Comparison of ENCODE assay signal across 8 mouse cellular contexts in genomic region chr10:71361836-71362562, GRCm38 (mm10). TPM values are rescaled to one million over a fixed set of nuclear protein-coding genes. Genes with fewer than 3 reads are reported as not detected.
DNase-seq lines count a peak whose midpoint lies in the region; ATAC-seq and TF ChIP-seq lines count a peak whose summit lies in the region.
"Had no signal": no experiment of that assay in that cellular context is flagged by ENCODE, and none has a peak within 500 bp of the region (broad histone marks: within the 10 kb centered on the region; RNA-seq: fewer than 3 reads in every experiment).

No protein-coding gene starts in this region.

- no peak for TF ChIP-seq CTCF in bone marrow macrophage, adult 2 months (IDR thresholded peaks at IDR 0.05; ENCODE audit: low read depth, low read length)
- no peak for TF ChIP-seq CTCF in liver, postnatal 0 days (IDR thresholded peaks at IDR 0.05; ENCODE audit: low read depth)

- 19% methylated on average over 18 of the region's 18 CpGs for WGBS in heart, embryonic 15.5 days
- 37% methylated on average over 18 of the region's 18 CpGs for WGBS in liver, postnatal 0 days (ENCODE audit: insufficient replicate concordance)
- 29% methylated on average over 18 of the region's 18 CpGs for WGBS in neural tube, embryonic 15.5 days

- no peak for TF ChIP-seq POLR2A in bone marrow macrophage, adult 2 months (IDR thresholded peaks at IDR 0.05; ENCODE audit: borderline replicate concordance, low read depth, low read length)

- no peaks in the 10 kb centered on the region for H3K36me3 ChIP-seq in heart, embryonic 15.5 days
- H3K36me3 ChIP-seq in liver, postnatal 0 days (replicated peaks; ENCODE audit: insufficient read depth, low read length): peaks cover 28% of the 10 kb centered on the region
- peaks cover 12% of the 10 kb centered on the region for H3K36me3 ChIP-seq in neural tube, embryonic 15.5 days

- no peaks in the 10 kb centered on the region for H3K27me3 ChIP-seq in heart, embryonic 15.5 days
- no peaks in the 10 kb centered on the region for H3K27me3 ChIP-seq in liver, postnatal 0 days (ENCODE audit: insufficient read depth, low read length)
- H3K27me3 ChIP-seq in neural tube, embryonic 15.5 days (replicated peaks): no peaks in the 10 kb centered on the region

- ATAC-seq in CD4-positive, CD25-positive, alpha-beta regulatory T cell, adult 4 months: peak; percentile 96
- no peak for ATAC-seq in heart, embryonic 15.5 days (replicated peaks; ENCODE audit: insufficient number of reproducible peaks, insufficient read depth, low FRiP score, low read depth)
- peak; percentile 62; the same call in 1 of the 2 replicates for ATAC-seq in liver, postnatal 0 days
- ATAC-seq in neural tube, embryonic 15.5 days (ENCODE audit: low FRiP score): no peak

- no peaks in the 10 kb centered on the region for H3K9me3 ChIP-seq in heart, embryonic 15.5 days (replicated peaks)
- H3K9me3 ChIP-seq in liver, postnatal 0 days (ENCODE audit: low read length): no peaks in the 10 kb centered on the region
- H3K9me3 ChIP-seq in neural tube, embryonic 15.5 days (replicated peaks): no peaks in the 10 kb centered on the region

- no peak for TF ChIP-seq EP300 in liver, postnatal 0 days (IDR thresholded peaks at IDR 0.05; ENCODE audit: low read depth)

- H3K27ac ChIP-seq in bone marrow macrophage, adult 2 months (ENCODE audit: insufficient read depth, low read depth, low read length): peak overlapping the region; percentile 15; the same call in 1 of the 2 replicates
- H3K27ac ChIP-seq in heart, embryonic 15.5 days: no peak overlapping the region
- 0 out of 2 replicates have a peak overlapping the region, but pooled peaks have one; percentile 48 for H3K27ac ChIP-seq in liver, postnatal 0 days (ENCODE audit: low read depth)
- no peak overlapping the region for H3K27ac ChIP-seq in neural tube, embryonic 15.5 days (replicated peaks)

- peaks cover 24% of the 10 kb centered on the region for H3K4me1 ChIP-seq in bone marrow macrophage, adult 2 months (ENCODE audit: control insufficient read depth, insufficient read depth, low read length)
- peaks cover 19% of the 10 kb centered on the region for H3K4me1 ChIP-seq in heart, embryonic 15.5 days (replicated peaks)
- H3K4me1 ChIP-seq in liver, postnatal 0 days (ENCODE audit: insufficient read depth): peaks cover 8% of the 10 kb centered on the region
- peaks cover 8% of the 10 kb centered on the region for H3K4me1 ChIP-seq in neural tube, embryonic 15.5 days

- 0 out of 2 replicates have a peak overlapping the region, but pooled peaks have one; percentile 1 for H3K4me3 ChIP-seq in bone marrow macrophage, adult 2 months (ENCODE audit: insufficient read depth, low read length)
- H3K4me3 ChIP-seq in heart, embryonic 15.5 days: peak overlapping the region; percentile 24
- H3K4me3 ChIP-seq in liver, postnatal 0 days (ENCODE audit: low read depth, low read length): no peak overlapping the region
- H3K4me3 ChIP-seq in neural tube, embryonic 15.5 days (replicated peaks): no peak overlapping the region
- H3K4me3 ChIP-seq: erythroblast, embryonic 14.5 days had no signal

- H3K4me2 ChIP-seq in heart, embryonic 15.5 days: peak overlapping the region; percentile 53
- peak overlapping the region; percentile 45 for H3K4me2 ChIP-seq in liver, postnatal 0 days (ENCODE audit: low read depth, low read length)
- peak overlapping the region; percentile 39 for H3K4me2 ChIP-seq in neural tube, embryonic 15.5 days

- no peak for DNase-seq in liver, postnatal 0 days
- DNase-seq in cerebellum, adult 9-10 months: no peak
- DNase-seq in frontal cortex, postnatal 36 days (ENCODE audit: low spot score in 2 of 2): no peak

- H3K9ac ChIP-seq in heart, embryonic 15.5 days: peak overlapping the region; percentile 36; the same call in 1 of the 2 replicates
- H3K9ac ChIP-seq in liver, postnatal 0 days (replicated peaks): no peak overlapping the region
- 0 out of 2 replicates have a peak overlapping the region, but pooled peaks have one; percentile 1 for H3K9ac ChIP-seq in neural tube, embryonic 15.5 days (replicated peaks)

RNA-seq across cellular contexts. Expression of gene Ipmk, which starts 14.4 kb away (rescaled TPM):
- polyA plus RNA-seq in CD4-positive, CD25-positive, alpha-beta regulatory T cell, adult 4 months (2017; shearing (Covaris generic)): 1 to 10 TPM; 2.9 to 4.1 TPM
- polyA plus RNA-seq in bone marrow macrophage, adult 2 months (2012; ENCODE audit: insufficient read depth, insufficient read length, missing spikeins): 18.3 and 19.0 TPM in 2 replicates
- polyA plus RNA-seq in heart, embryonic 15.5 days (2015; fragmentation: Nextera tagmentation; extraction: Ambion mirVana): 6.5 and 7.7 TPM in 2 replicates
- 9.4 and 10.9 TPM in 2 replicates for polyA plus RNA-seq in liver, postnatal 0 days (2015; fragmentation: Nextera tagmentation; extraction: Ambion mirVana)
- polyA plus RNA-seq in neural tube, embryonic 15.5 days (2015; fragmentation: Nextera tagmentation; extraction: Ambion mirVana): 14.9 and 15.3 TPM in 2 replicates

RNA-seq across cellular contexts. Expression of gene Cisd1, which starts 17.2 kb away (rescaled TPM):
- polyA plus RNA-seq in CD4-positive, CD25-positive, alpha-beta regulatory T cell, adult 4 months (2017; shearing (Covaris generic)): 10 to 100 TPM; 30.9 to 33.7 TPM
- polyA plus RNA-seq in bone marrow macrophage, adult 2 months (2012; ENCODE audit: insufficient read depth, insufficient read length, missing spikeins): 15.1 and 19.4 TPM in 2 replicates
- 168 and 214 TPM in 2 replicates for polyA plus RNA-seq in heart, embryonic 15.5 days (2015; fragmentation: Nextera tagmentation; extraction: Ambion mirVana)
- 261 and 297 TPM in 2 replicates for polyA plus RNA-seq in liver, postnatal 0 days (2015; fragmentation: Nextera tagmentation; extraction: Ambion mirVana)
- 286 and 340 TPM in 2 replicates for polyA plus RNA-seq in neural tube, embryonic 15.5 days (2015; fragmentation: Nextera tagmentation; extraction: Ambion mirVana)

Comparison
In these comparisons a context has a peak if more than half of its experiments do, and no peak if none do; other contexts are left out.
1. ATAC-seq: peak in CD4-positive, CD25-positive, alpha-beta regulatory T cell, adult 4 months (single experiment) and liver, postnatal 0 days (single experiment); none in heart, embryonic 15.5 days (single experiment) and neural tube, embryonic 15.5 days (single experiment).
2. H3K27ac ChIP-seq: peak in bone marrow macrophage, adult 2 months (single experiment) and liver, postnatal 0 days (single experiment); none in heart, embryonic 15.5 days (single experiment) and neural tube, embryonic 15.5 days (single experiment).
3. H3K4me3 ChIP-seq: peak in bone marrow macrophage, adult 2 months (single experiment) and heart, embryonic 15.5 days (single experiment); none in liver, postnatal 0 days (single experiment) and neural tube, embryonic 15.5 days (single experiment).
4. Peak in every context shown above with its lines, with median percentiles within 50 percentile points of each other: H3K4me2 ChIP-seq.